Mouse (Mus musculus) cerebellum, postnatal 14 days (tissue): ENCODE measurements around the gene Ccdc151.

Experiments
- DNase-seq, 2 experiments: peaks; one replicate each; pipeline ENCODE4 v3.0.0; 2021; ENCODE audit warnings: mixed read lengths in 2 of 2

The Ccdc151 gene

DNA sequence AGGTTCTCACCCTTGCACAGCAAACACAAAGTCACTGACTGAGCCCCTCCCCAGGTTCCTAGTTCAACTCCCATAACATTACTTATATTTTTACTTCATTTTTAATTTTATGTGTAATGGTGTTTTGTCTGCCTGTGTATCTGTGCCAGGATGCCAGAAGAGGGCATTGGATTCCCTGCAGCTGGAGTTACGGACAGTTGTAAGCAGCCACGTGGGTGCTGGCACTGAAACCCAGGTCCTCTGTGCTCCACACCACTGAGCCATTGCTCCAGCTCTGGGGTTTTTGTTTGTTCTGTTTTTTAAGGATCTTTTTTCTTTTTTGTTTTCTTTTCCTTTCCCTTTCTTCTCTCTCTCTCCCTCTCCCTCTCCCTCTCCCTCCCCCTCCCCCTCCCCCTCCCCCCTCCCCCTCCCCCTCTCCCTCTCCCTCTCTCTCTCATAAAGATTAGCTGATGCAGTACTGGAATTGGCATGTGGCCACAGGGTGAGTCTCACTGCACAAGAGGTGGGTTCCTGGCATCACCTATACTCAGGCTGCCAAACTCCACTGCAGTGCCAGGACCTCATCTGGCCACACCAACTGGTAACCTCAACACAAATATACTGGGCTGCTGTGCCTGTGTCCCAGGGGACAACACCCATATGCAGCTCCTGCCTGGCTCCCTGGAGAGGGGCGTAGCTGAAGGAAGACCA is 6.1 kb downstream of the Ccdc151 start:
- peak in 1 of 2 experiments; percentile 45 for DNase-seq

DNA sequence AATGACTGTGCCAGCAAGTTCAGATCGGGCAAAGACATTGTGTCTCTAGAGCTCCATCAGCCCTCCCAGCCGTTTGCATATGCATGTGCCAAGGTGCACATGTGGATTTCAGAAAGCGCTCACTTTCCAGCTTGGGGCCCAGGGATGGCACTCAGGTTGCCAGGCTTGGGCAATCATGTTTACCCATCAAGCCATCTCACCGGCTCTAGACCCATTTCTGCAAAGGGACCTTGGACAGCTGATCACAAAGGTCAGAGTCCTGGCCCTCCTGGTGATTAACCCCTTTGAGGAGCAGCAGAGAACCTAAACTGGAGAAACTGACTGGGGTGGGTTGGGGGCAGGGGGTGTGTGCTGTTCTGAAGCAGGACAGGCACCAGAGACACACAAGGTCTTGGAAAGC is 10.2 kb downstream of the Ccdc151 start:
- DNase-seq, result no peak

DNA sequence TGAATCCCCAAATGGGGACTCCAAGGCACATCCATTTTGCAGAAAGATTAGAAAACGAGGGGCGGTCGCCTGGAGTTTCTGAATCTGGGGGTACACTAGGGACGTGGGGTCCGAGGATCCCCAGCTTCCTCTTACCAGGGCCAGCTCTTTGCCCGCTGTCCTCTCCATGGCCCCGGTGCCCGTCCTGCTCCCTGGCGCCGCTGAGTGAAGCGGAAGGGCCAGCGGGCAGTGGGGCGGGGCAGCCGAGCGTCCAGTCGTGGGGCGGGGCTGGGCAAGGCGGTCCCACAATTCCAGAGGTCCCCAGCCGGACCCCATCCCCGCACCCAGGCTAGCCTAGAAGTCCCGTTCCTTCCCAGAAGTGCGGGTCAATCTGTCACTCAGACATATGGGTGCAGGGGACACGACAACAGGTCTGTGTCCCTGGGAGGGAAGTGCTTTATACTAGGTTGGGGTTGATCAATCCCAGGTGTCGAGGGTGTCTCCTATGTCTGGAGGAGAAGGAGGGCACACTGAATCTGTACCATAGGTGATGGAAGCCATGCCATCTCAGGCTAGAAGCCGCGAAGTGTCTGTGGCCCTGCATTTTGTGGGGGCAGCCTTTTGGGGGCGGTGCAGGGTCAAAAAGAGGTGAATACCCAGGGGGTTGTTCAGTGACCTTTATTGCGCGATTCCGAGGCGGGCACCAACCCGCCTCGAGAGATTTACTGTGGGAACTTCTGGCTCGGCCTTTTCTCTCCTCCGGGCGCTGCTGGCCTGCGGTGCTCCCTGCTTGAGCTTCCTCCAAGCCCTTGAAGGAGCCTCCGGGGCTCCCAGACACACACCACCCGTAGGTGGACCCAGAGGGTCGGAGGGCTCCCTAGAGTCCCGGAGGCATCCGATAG is 13.0 kb downstream of the Ccdc151 start, which contains the start of gene Rgl3:
Rgl3 (minus strand) TSS at position 217 of the 881 bp plus-strand sequence.
- DNase-seq, result peak; percentile 71 to 79

DNA sequence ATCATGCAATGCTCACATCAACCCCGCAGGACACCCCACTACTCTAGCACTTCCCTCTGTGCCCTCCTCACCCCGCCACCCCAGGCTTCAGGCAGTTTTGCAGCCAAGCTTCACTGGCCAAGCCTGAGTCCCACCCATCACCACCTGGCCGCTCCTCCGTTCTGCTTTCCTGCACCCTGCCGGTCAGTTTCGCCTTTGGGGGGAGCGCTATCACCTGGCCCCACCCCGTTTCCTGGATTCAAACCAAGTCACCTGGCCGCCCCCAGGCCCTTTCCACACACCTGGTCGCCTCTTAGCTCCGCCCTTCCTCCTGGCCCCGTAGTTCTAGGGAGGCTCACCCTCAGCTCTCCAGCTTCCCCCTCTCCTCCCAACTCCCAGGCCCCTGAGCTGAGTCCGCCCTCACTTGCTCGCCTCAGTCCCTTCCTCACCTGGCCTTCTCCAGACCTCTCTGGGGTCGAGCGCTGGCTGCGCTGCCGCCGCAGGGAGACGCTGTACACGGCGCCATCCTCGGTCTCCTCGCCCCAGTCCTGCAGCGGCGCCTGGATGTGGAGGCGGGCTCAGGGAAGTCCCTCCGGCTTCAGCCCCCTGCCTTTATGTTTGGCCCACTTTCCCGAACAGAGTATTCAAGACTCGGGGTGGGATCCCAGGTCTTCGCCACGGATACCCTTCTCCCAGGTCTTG is 13.9 kb downstream of the Ccdc151 start:
- peak; percentile 73 to 79 for DNase-seq

DNA sequence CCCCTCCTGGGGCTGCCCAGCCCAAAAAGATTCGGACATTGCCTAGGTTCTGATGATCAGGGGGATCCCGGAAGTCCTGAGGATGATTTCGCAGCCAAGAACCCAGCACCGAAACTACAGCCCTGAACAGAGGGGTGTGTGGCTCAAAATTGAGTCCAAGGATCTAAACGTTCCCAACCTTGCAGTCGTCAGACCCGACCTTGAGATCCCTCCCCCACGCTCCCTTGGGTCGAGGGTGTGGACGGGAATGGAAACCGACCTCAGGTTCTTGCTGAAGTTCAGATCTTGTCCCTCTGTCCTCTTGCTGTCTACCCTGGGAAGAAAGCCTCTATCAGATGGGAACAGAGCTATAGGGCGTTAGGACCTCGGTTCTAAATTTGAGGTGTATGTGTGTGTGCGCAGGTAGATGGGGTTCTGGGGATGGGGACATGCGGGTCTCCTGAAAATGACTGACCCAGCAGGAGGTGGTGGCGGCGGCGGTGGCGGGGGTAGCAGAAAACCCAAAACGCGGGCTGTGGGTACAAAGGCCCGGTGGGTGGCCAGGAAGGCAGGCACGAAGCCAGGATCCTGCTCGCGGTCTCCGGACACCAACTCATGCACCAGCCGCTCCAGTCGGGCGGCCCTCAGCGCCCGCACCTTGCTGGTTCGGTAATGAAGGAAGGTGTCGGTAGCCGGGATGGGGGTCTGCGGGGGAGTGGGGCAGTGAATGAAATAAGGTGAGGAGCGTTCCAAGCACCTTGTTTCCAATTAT is 14.7 kb downstream of the Ccdc151 start:
- peak; percentile 81 to 82 for DNase-seq

DNA sequence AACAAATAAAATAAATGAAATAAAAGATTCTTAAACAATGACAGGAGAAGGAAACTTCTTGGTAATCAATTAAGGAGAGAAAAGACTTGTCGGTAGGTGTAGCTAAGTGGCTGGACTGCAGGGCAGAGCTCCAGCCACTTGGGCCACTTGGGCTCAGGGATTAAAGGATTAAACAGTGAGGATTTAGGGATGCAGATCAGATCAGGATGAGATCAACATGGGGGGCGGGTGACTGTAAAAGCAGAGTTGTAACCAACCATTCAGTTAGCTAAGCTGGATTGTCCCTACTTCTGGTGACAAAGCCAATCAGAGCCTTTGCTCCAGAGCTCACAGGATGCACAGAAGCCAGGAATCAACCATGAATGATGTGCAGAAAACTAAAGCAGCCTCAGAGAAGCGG is 18.5 kb downstream of the Ccdc151 start:
- no peak for DNase-seq

DNA sequence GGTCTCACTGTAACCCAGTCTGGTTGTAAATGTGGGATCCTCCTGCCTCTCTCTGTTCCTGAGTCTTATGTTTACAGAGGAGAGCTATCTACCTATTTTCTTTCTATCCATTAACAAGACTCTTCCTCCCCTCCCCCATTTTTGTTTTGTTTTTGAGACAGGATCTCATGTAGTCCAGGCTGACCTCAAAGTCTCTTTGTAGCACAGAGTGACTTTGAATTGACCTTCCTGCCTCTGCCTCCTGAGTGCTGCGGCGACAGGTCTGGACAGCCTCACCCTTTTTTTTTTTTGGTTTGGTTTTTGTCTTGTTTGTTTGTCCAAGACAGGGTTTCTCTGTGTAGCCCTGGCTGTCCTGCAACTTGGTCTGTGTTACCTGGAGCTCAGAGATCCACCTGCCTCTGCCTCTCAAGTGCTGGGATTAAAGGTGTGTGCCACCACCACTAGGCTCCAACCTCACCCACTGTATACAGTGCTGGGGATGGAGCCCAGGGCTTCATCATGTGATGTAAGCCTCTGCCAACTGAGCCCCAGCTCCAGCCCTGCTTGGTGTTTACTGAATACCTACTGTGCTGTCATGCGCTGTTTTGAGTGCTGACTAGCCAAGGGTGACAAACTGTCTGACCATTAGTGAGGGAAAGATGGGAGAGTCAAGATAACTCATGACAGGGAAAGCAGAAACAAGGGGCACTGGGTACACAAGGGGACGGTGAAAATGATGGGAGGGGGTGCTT is 23.9 kb downstream of the Ccdc151 start:
- DNase-seq, result no peak

DNA sequence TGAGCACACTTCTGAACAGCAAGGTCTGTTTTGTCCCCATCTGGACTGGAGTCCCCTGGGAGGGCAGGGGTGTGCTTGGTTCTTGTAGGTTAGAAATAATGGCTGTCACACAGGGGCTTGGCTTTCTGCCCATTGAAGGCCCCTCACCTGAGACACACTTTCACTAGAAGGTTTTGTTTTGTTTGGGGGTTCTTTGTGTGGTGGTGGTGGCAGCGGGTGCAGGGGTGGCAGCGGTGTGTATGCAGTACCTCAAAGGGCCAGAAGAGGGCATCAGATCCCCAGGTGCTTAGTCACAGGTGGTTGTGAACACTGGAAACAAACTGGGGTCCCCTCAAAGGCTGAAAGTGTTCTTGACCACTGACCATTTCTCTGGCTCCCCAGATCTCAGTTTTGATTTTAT is 24.5 kb downstream of the Ccdc151 start:
- peak; percentile 69 to 79 for DNase-seq

DNA sequence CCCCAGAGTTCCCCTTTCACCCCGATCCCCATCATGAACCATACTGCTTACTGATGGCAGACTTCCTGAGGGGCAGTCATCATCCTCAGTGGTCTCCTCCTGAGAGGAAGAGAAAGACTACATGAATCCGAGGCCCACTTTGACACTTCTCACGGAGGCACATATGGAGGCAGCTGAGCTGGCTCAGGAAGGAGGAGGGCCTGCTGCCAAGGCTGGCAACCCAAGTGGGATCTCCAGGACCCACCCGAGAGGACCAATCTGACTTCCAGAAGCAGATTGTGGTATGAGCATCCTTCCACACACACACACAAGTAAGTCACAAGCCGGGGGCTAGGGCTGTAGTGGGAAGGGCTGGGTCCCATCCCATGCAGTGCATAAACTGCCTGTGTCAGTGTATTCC is 25.1 kb downstream of the Ccdc151 start:
- peak; percentile 83 for DNase-seq

DNA sequence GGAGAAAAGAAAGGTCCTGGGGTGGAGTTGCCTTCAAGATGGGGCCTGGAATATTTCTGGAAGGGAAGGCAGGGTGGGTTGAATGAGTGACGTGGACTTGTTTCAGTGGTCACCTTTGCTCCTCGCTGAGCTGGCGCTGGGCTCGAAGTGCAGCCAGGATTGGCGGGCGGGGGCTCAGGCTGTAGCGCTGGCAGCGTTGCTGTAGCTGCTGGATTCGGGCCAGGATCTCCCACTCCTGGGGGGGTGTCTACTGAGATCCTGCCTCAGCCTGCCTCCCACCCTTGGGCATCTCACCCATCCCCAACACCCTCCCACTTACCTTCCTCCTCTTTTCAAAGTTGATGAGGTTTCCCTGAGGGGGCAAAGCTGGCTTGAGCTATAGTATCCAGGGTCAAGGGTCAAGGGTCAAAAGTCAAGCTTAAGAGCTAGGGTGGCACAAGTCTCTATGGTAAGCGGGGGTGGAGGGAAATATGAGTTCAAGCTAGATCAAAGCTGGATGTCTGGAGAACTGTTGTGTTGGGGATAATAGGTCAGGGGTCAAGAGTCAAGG is 25.7 kb downstream of the Ccdc151 start:
- DNase-seq, result peak in 1 of 2 experiments; percentile 58

DNA sequence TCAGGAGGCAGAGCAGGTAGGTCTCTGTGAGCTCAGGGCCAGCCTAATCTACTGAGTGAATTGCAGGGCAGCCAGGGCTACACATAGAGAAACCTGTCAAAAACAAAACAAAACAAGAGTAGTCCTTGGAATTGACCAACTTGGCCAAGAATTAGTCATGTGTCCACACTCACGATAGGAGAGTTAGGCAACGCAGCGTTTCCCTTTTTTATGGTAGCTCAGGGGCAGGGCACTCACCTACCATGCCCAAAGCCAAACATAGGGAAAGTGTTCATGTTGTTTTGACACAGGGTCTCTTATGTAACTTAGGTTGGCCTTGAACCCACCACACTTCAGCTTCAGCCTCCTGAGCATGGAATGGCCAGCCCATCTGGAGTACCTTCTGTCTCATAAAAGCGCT is 33.1 kb downstream of the Ccdc151 start:
- DNase-seq, result no peak

DNA sequence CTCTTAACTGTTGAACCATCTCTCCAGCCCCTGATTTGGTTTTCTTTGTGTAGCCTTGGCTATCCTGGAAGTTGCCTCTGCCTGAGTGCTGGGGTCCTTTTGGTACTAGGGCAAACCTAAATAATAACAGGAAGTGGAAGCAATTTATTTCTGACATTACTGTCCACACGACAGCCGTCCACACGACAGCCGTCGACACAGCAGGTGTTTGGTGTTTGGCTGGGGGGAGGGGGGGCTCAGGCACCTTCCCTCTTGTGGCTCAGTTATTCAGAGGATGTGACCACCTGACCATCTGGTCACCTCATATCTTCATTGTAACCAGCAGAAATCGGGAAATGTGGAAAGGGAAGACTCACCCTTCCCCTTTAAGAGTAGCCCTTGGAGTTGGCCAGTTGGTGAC is 33.6 kb downstream of the Ccdc151 start:
- no peak for DNase-seq

DNA sequence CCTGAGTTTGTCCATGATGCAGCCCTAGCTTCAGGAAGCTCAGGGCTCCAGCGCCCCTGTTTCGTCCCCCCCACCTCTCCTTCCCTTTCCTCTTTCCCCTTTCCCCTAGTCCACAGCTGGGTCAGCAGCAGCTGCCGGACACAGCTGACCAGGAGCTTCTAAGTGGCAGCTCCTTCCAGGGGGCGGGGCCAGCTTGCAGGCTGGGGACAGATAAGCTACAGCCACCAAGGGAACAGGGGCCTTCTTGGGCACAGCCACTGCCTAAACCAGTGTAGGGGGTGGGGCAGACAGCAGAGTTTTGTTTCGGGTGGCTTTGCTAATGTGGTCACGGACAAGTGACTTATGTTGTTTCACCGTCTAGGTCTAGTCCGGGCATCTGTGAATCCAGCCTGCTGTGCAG is 39.0 kb downstream of the Ccdc151 start, which contains the start of gene Epor:
Epor (minus strand) TSS at position 90 of the 400 bp plus-strand sequence.
- DNase-seq, result peak in 1 of 2 experiments; percentile 49

DNA sequence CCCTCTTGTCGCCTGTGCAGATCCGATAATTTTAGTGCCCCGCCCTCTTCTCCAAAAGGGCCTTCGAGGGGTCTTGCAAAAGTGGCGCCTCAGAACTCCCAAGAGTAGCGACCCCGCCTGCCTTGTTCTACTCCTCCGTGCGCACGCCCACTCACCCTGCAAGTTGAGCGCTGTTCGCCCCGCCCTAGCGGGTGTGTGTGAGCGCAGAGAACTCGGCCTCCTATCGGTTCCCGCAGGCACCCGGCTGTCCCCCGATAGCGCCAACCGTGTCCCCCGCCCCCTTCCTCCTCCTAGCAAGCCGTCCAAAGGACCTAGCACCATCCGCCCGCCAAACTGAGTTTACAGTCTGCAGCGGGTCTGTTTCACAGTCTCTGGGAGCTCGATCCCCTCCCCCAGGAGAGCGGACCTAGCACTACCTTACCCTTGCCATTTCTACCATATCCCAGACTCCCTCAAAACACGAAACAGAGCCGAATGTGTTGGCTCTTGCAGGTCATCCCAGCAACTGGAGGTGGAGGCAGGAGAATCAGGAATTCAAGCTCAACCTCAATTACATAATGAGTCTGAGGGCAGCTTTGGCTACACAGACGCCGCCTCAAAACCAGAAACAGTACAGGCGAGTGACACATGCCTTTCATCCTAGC is 39.9 kb downstream of the Ccdc151 start:
- peak; percentile 65 to 67 for DNase-seq

DNA sequence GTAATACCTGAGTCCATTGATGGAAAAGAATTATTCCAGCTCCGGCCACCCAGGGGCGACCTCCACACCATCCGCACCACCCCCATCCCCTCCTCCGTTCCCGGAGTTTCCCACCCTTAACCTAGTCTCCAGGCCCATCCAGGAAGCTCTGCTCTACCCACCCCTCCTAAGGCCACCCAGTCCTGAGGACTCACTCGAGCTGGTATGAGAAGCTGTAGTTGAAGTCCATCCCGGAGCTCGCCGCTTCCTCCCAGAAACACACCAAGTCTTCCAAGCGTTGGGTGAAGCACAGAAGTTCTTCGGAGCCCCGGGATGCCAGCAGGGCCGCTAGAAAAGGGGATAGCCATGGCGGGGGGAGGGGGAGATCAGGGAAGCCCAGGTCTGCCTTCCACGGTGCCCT is 40.4 kb downstream of the Ccdc151 start:
- peak; percentile 38 to 53 for DNase-seq

DNA sequence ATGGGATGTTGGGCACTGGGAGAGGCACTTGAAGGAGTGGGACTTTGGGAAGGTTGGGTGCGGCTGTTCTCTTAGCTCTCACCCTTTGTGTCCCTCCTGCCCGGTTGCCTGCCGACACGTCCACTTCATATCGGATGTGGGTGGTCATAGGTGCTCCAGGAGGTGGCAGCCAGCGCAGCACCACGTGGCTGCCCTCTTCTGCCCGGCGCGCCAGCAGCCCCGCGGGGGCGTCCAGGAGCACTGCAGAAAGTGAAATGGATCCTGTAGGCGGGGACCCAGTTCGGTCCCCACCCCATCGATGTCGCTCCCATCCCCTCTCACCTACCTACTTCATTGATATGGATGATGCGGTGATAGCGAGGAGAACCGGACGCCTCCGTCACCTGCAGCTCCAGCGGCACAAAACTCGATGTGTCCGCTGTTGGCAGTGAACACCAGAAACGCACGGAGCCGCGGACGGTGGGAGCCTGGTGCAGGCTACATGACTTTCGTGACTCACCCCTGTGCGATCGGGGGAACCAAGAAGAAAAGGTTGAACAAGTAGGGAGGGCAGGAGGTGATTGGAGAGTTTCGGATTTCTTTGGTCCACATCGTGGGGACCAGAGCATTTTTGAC is 41.0 kb downstream of the Ccdc151 start:
- DNase-seq, result no peak

DNA sequence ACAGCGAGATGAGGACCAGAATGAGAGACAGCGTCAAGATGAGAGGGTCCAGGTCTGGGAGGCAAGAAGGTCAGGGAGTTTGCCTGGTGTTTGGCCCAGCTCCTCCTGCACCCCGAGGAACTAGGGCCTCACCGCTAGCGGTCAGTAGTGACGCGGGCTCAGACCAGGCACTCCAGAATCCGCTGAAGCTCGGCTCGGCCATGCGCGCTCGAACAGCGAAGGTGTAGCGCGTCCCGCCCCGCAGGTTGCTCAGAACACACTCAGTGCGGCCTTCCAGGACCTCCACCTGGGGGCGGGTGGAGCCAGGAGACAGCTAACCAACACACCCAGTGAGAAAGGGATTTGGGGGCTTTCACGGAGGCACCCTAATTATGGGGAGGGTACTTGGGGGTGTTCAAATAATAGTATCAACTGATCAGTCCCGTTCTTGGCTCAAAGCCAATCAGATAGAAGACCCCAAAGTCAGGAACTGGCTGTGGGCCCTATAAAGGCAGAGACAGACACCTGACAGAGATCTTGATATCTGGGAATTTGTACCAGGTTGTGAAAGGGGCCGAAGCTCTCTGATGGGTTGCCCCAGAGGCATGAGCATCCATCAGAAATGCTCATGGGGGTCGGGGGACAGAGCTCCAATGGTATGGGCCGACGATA is 41.8 kb downstream of the Ccdc151 start:
- DNase-seq, result peak; percentile 48 to 51

DNA sequence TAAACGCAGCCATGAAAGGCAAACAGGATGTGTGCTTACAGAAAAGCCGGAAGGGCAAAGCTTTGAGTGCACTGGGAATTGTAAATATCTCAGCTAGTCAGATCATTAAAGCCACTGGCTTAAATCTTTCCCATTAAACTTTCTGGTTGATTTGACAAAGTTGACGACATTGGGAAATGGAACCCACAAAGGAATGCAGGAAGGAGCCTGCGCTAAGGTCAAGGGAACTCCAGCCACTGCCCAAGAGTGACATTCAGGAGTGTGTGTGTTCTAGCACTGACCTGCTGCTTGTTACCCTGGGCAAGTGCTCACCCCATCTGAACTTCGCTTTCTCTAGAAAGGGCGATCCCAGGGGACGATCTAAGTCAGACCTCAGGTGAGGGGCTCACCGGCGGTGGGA is 42.3 kb downstream of the Ccdc151 start:
- DNase-seq, result no peak

DNA sequence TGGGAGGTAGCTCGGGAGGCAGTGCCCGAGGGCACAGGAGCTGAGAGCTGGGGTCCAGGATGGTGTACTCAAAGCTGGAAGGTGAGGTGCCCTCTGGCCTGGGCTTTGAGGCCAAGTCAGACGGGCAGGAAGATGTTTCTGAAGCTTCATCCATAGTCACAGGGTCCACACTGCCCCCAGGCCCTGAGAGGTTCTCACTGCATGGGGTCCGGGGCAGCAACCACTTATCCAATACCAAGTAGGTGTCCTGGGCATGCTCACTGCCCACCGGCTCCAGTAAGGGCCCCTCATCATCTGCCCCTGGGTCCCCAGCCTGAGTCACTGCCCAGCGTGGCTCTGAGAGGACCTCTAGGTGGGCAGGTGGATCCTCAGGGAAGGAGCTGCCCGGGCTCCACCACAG is 43.2 kb downstream of the Ccdc151 start:
- DNase-seq, result no peak

DNA sequence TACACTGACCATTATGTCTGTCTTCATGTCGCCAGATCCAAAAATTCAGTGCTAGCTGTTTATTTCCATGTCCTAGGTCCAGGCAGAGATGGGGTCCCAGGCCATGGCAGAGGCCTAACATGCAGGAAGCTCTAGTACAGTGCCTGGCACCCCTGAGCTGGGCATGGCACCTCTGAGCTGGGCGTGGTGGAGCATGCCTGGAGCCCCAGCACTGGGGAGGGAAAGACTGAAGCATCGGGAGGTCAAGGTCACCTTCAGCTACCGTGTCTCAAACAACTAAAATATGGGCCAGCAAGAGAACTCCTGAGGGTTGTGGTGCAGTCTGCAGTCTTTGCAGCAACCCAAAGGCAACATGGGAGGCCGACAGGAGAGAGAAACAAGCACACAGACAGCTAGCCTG is 44.1 kb downstream of the Ccdc151 start:
- DNase-seq, result no peak
